Mouse (Mus musculus): ENCODE measurements at regions not wholly inside any gene's neighbourhood (a gene's known extent, or its start where the extent isn't known, plus 50 kb on each side); places are given as distances from the start of the nearest gene placed in this dataset.
A peak's percentile ranks its signal among the peaks of the same experiment; 100 is the strongest.

DNA sequence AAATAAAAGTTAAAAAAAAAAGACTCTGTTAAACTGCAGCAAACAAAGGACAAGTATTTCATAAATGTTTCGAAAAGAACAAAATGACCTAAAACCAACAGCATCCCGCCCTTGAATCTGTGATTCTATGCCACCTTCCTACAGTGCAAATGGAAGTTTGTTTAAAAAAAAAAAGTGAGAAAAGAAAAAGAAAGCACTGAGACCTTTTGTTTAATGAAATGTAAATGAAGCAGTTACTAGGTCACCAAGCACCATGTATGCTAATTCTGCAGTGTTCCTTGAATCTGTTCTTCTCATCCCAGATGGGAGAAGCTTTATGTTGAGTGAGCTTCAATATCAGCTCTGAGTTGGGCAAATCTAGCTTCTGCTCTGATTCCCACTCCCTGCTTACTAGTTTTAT is 64.8 kb downstream of the Dnajb9 start:
- DNase-seq = no peak
- TF ChIP-seq POLR2A (IDR thresholded peaks at IDR 0.05; ENCODE audit: insufficient read depth, low read depth, low read length) (no peak), EP300 (IDR thresholded peaks at IDR 0.05; ENCODE audit: insufficient read depth, low read depth, low read length) (no peak), CTCF (IDR thresholded peaks at IDR 0.05) (no peak)
- no peaks in the 10 kb centered on the region for H3K79me2 ChIP-seq (replicated peaks; ENCODE audit: control insufficient read depth, insufficient read depth, low read length)
- WGBS = 73% methylated on average over 2 of the region's 2 CpGs
- H3K4me1 ChIP-seq (ENCODE audit: control insufficient read depth, insufficient read depth, low read length) = no peaks in the 10 kb centered on the region
- no peak overlapping the region for H3K9ac ChIP-seq (ENCODE audit: low read depth, low read length)
- H3K4me3 ChIP-seq = no peak overlapping the region
- intact Hi-C loops (cut with DNase I) = no loop called here
- no peaks in the 10 kb centered on the region for H3K36me3 ChIP-seq (ENCODE audit: control insufficient read depth, insufficient read depth, low read length)
- no peak overlapping the region for H3K27ac ChIP-seq
- no peaks in the 10 kb centered on the region for H3K27me3 ChIP-seq (ENCODE audit: control insufficient read depth, insufficient read depth, low read length)

DNA sequence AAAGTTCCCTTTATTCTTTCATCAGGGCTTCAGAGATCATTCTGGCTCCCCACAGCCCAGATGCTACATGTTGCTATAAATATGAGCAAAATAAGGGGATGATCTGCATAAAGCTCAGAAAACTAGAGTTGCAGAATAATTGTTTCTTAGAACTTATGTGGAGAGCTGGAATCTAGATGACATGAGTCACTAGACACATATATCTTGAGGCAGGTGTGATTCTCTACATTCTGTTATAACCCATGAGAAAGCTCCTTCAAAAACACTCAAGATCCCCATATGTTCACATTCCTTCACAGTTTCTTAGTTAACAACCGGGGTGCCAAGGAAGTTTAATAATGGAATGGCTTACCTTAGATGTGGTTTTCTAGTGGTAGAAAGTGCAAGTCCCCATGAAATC is 71.1 kb downstream of the Dnajb9 start:
- H3K36me3 ChIP-seq (ENCODE audit: control insufficient read depth, insufficient read depth, low read length) = no peaks in the 10 kb centered on the region
- H3K9ac ChIP-seq (ENCODE audit: low read depth, low read length) = no peak overlapping the region
- no peaks in the 10 kb centered on the region for H3K27me3 ChIP-seq (ENCODE audit: control insufficient read depth, insufficient read depth, low read length)
- no peak for DNase-seq
- intact Hi-C loops (cut with DNase I) = no loop called here
- TF ChIP-seq EP300 (IDR thresholded peaks at IDR 0.05; ENCODE audit: insufficient read depth, low read depth, low read length) (no peak), POLR2A (IDR thresholded peaks at IDR 0.05; ENCODE audit: insufficient read depth, low read depth, low read length) (no peak), CTCF (IDR thresholded peaks at IDR 0.05) (no peak)
- no peaks in the 10 kb centered on the region for H3K4me1 ChIP-seq (ENCODE audit: control insufficient read depth, insufficient read depth, low read length)
- no peaks in the 10 kb centered on the region for H3K79me2 ChIP-seq (replicated peaks; ENCODE audit: control insufficient read depth, insufficient read depth, low read length)
- H3K4me3 ChIP-seq = no peak overlapping the region
- H3K27ac ChIP-seq = no peak overlapping the region
- 88% methylated on average over 1 of the region's 1 CpGs for WGBS

DNA sequence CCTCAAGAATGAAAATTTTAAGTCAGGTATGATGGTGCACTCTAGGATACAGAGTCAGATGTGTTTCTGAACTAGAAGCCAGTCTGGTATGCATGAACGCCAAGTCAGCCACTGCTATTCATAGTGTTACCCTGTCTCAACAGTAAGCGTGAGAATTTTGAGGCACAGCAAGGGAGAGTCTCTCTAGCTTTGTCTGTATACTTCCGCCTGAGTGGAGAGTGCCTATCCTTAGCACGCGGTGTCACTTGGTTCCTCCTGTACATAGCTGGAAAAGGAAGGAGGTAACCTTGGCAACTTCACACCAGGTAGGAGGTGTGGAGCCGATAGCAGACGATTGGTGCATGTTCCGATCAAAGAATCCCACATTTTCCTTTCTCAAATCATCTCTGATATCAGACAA is 81.3 kb downstream of the Dnajb9 start:
- intact Hi-C loops (cut with DNase I) = no loop called here
- TF ChIP-seq EP300 (IDR thresholded peaks at IDR 0.05; ENCODE audit: insufficient read depth, low read depth, low read length) (no peak), POLR2A (IDR thresholded peaks at IDR 0.05; ENCODE audit: insufficient read depth, low read depth, low read length) (no peak), CTCF (IDR thresholded peaks at IDR 0.05) (no peak)
- Histone ChIP-seq H3K9ac (ENCODE audit: low read depth, low read length) (no peak overlapping the region), H3K4me1 (ENCODE audit: control insufficient read depth, insufficient read depth, low read length) (no peaks in the 10 kb centered on the region), H3K27ac (no peak overlapping the region), H3K4me3 (no peak overlapping the region), H3K79me2 (replicated peaks; ENCODE audit: control insufficient read depth, insufficient read depth, low read length) (no peaks in the 10 kb centered on the region), H3K27me3 (ENCODE audit: control insufficient read depth, insufficient read depth, low read length) (no peaks in the 10 kb centered on the region), H3K36me3 (ENCODE audit: control insufficient read depth, insufficient read depth, low read length) (no peaks in the 10 kb centered on the region)
- DNase-seq = no peak
- 85% methylated on average over 8 of the region's 8 CpGs for WGBS

DNA sequence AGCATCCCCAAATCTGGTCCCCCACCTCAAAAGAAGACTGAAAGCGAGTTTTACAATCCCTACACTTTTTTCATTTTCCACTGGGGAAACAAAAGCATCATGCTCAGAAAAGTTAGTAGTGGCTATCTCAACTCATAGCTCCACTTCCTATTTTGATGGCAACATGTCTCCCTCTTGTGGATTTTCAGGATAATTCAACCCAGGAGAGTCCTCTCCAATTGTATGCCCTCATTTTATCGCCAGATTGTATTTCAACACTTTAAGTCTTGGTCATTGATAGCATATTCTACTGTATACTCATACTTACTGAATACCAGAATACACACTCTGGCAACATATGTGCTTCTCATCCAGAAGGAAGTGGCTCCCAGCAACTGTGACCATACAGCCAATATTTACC is 105.0 kb downstream of the Dnajb9 start:
- no peaks in the 10 kb centered on the region for H3K4me1 ChIP-seq (ENCODE audit: control insufficient read depth, insufficient read depth, low read length)
- intact Hi-C loops (cut with DNase I) = no loop called here
- no peaks in the 10 kb centered on the region for H3K36me3 ChIP-seq (ENCODE audit: control insufficient read depth, insufficient read depth, low read length)
- H3K27ac ChIP-seq = no peak overlapping the region
- H3K27me3 ChIP-seq (ENCODE audit: control insufficient read depth, insufficient read depth, low read length) = no peaks in the 10 kb centered on the region
- WGBS = 26% methylated on average over 2 of the region's 2 CpGs
- DNase-seq = no peak
- no peak overlapping the region for H3K4me3 ChIP-seq
- no peaks in the 10 kb centered on the region for H3K79me2 ChIP-seq (replicated peaks; ENCODE audit: control insufficient read depth, insufficient read depth, low read length)
- TF ChIP-seq POLR2A (IDR thresholded peaks at IDR 0.05; ENCODE audit: insufficient read depth, low read depth, low read length) (no peak), EP300 (IDR thresholded peaks at IDR 0.05; ENCODE audit: insufficient read depth, low read depth, low read length) (no peak), CTCF (IDR thresholded peaks at IDR 0.05) (peak; percentile 60)
- no peak overlapping the region for H3K9ac ChIP-seq (ENCODE audit: low read depth, low read length)

DNA sequence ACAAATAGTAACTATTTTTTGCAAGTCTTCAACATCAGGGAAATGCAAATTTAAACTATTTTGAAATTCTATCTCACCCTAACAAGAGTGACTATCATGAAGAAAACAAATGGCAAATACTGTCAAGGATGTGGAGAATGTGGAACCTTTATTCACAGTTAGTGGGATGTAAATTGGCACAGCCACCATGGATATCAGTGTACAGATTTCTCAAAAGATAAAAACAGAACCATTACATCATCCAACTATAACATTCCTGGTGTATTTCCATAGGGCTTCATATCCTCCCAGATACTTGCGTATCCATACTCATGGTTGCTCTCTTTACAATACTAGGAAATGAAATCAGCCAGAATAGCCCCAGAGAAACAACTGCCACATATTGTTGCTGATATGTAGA is 110.9 kb downstream of the Dnajb9 start:
- DNase-seq = no peak
- no peak overlapping the region for H3K27ac ChIP-seq
- no peak for TF ChIP-seq CTCF (IDR thresholded peaks at IDR 0.05)
- no peak for TF ChIP-seq POLR2A (IDR thresholded peaks at IDR 0.05; ENCODE audit: insufficient read depth, low read depth, low read length)
- no peaks in the 10 kb centered on the region for H3K4me1 ChIP-seq (ENCODE audit: control insufficient read depth, insufficient read depth, low read length)
- intact Hi-C loops (cut with DNase I) = no loop called here
- no peaks in the 10 kb centered on the region for H3K79me2 ChIP-seq (replicated peaks; ENCODE audit: control insufficient read depth, insufficient read depth, low read length)
- no peaks in the 10 kb centered on the region for H3K36me3 ChIP-seq (ENCODE audit: control insufficient read depth, insufficient read depth, low read length)
- WGBS = 67% methylated on average over 1 of the region's 1 CpGs
- no peaks in the 10 kb centered on the region for H3K27me3 ChIP-seq (ENCODE audit: control insufficient read depth, insufficient read depth, low read length)
- no peak overlapping the region for H3K4me3 ChIP-seq
- H3K9ac ChIP-seq (ENCODE audit: low read depth, low read length) = no peak overlapping the region

DNA sequence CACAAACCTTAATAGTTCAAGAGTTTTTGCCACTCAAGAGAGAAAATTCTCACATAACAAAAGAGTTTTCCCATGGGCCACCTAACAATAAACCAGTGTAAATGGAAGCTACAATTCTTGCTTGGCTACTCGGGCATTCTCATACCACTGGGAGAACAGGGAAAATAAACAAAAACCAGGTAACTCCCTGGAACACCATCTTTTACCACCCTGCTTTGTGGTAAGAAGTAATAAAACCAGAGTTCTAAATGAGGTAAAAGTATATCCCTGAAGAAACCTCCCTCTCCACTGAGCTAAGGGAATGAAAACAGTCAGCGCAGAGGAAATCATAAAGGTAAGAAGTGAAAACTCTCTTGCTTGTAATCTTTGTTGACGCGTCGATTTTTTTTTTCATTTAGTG is 138.4 kb downstream of the Dnajb9 start:
- WGBS = 83% methylated on average over 5 of the region's 5 CpGs
- Histone ChIP-seq H3K27me3 (ENCODE audit: control insufficient read depth, insufficient read depth, low read length) (no peaks in the 10 kb centered on the region), H3K27ac (no peak overlapping the region), H3K4me3 (no peak overlapping the region), H3K36me3 (ENCODE audit: control insufficient read depth, insufficient read depth, low read length) (no peaks in the 10 kb centered on the region), H3K4me1 (ENCODE audit: control insufficient read depth, insufficient read depth, low read length) (no peaks in the 10 kb centered on the region), H3K79me2 (replicated peaks; ENCODE audit: control insufficient read depth, insufficient read depth, low read length) (no peaks in the 10 kb centered on the region), H3K9ac (ENCODE audit: low read depth, low read length) (no peak overlapping the region)
- no peak for DNase-seq
- TF ChIP-seq POLR2A (IDR thresholded peaks at IDR 0.05; ENCODE audit: insufficient read depth, low read depth, low read length) (no peak), EP300 (IDR thresholded peaks at IDR 0.05; ENCODE audit: insufficient read depth, low read depth, low read length) (no peak), CTCF (IDR thresholded peaks at IDR 0.05) (no peak)
- intact Hi-C loops (cut with DNase I) = no loop called here

Measured in heart, adult 2 months (tissue).